Mouse (Mus musculus) kidney, postnatal 0 days (tissue): ENCODE results near the gene Abhd11. TPM values are rescaled to one million over a fixed set of nuclear protein-coding genes. Genes with fewer than 3 reads are reported as not detected.

Experiments
- ATAC-seq: fragments of 200-750 bp; cut with Nextera tagmentation; replicated peaks from 2 replicates; pipeline ENCODE4 v1.8.0; 2017; ENCODE audit warnings: low read depth, moderate number of reproducible peaks, moderate TSS enrichment, moderate library complexity; ENCODE audit not compliant: low FRiP score
- DNase-seq: peaks from one replicate; pipeline ENCODE4 v3.0.0-alpha.2; 2016; ENCODE audit warnings: low spot score
- H3K27ac ChIP-seq: fragments of 300-500 bp; sonication (generic); 2 replicates; pipeline ENCODE4 v1.5.1; 2014; ENCODE audit warnings: mild to moderate bottlenecking
- H3K27me3 ChIP-seq: fragments of 300-500 bp; sonication (generic); 2 replicates; pipeline ENCODE4 v1.6.1; 2014; ENCODE audit warnings: low read length, mixed read lengths; ENCODE audit not compliant: insufficient read depth
- H3K36me3 ChIP-seq: fragments of 300-500 bp; sonication (generic); 2 replicates; pipeline ENCODE4 v1.6.1; 2014; ENCODE audit warnings: low read length, mixed read lengths; ENCODE audit not compliant: insufficient read depth
- H3K4me1 ChIP-seq: fragments of 300-500 bp; sonication (generic); replicated peaks from 2 replicates; pipeline ENCODE4 v1.6.1; 2014; ENCODE audit warnings: antibody characterized with exemption, low read length, mixed read lengths; ENCODE audit not compliant: insufficient read depth
- H3K4me2 ChIP-seq: fragments of 300-500 bp; sonication (generic); 2 replicates; pipeline ENCODE4 v1.6.1; 2014; ENCODE audit warnings: mild to moderate bottlenecking, low read length, moderate library complexity, mixed read lengths
- H3K4me3 ChIP-seq: fragments of 300-500 bp; sonication (generic); replicated peaks from 2 replicates; pipeline ENCODE4 v1.5.1; 2014; ENCODE audit warnings: low read depth, low read length
- H3K9ac ChIP-seq: fragments of 300-500 bp; sonication (generic); 2 replicates; pipeline ENCODE4 v1.6.1; 2014; ENCODE audit warnings: low read depth, low read length
- H3K9me3 ChIP-seq: fragments of 300-500 bp; sonication (generic); replicated peaks from 2 replicates; pipeline ENCODE4 v1.6.1; 2016; ENCODE audit warnings: low read length, inconsistent platforms, mixed read lengths
- CTCF ChIP-seq: IDR thresholded peaks from 2 replicates; pipeline ENCODE4 v1.5.1; 2016; ENCODE audit warnings: antibody characterized with exemption, low read depth, mild to moderate bottlenecking, moderate library complexity
- WGBS: fragments of 180-500 bp; shearing (Covaris S2); extraction: QIAGEN DNeasy Blood & Tissue Kit; methylation state at CpG from one replicate; pipeline ENCODE4 v1.1.7; 2014; 5-methylcytosine and 5-hydroxymethylcytosine counted together
- polyA plus RNA-seq: library from polyadenylated mRNA; unstranded; fragments of >200 nt; fragmentation: Nextera tagmentation; extraction: Ambion mirVana; gene quantifications from 2 replicates; pipeline ENCODE4 v1.2.1, GENCODE M21; 2015

Abhd11 gene
- polyA plus RNA-seq, 1 experiment from 2014 or later = 93.7 TPM

GRCm38 (mm10) chr5:134965852-134966821 is 42.8 kb upstream of the Abhd11 start:
- 0 out of 2 replicates have a peak, but pooled peaks cover 3% of the 10 kb centered on the region for H3K4me1 ChIP-seq
- H3K27me3 ChIP-seq = no peaks in the 10 kb centered on the region
- peak overlapping the region; percentile 61 for H3K4me2 ChIP-seq
- H3K9ac ChIP-seq = peak overlapping the region; percentile 35; the same call in 1 of the 2 replicates
- H3K4me3 ChIP-seq = peak overlapping the region; percentile 18
- WGBS = 5% methylated on average over 33 of the region's 33 CpGs
- peak; percentile 41 for TF ChIP-seq CTCF
- DNase-seq (peak; percentile 76), ATAC-seq (peak; percentile 78)
- no peaks in the 10 kb centered on the region for H3K36me3 ChIP-seq
- no peaks in the 10 kb centered on the region for H3K9me3 ChIP-seq
- H3K27ac ChIP-seq = peak overlapping the region; percentile 60

DNA sequence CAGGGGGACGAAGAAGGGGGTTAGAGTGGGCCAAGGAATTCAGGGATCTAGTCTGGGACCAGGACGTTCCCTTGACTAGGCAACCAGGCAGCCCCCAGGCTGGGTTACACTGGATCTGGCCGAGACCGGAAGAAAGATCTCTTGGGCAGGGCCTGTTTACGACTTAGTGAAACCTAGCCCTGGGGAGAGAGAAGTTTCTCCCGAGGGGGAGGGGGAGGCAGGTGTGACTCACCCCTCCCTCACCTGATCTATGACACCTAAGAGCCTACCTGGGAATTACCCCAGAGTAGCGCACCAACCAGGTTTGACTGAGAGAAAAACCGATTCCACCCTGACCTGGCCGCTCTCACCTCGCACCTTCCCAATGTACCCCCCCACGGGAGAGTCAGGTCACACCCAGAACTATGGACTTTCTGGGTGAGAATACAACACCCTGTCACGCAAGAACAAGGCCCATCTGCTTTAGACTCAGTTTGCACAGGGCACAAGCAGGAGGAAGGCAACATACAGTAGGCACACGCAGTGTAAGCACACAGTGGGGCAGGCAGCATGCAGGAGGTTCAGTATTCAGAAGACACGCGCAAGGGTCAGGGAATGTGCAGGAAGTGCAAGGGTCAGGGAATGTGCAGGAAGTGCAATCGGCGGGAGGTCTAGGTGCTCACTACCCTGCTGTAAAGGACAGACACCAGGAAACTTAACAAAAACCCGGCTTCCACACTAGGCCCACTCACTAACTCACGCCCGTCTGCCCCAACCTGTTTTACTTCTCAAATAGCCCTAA is 41.6 kb upstream of the Abhd11 start:
- Histone ChIP-seq H3K4me1 (0 out of 2 replicates have a peak, but pooled peaks cover 3% of the 10 kb centered on the region), H3K4me2 (no peak overlapping the region), H3K4me3 (no peak overlapping the region), H3K36me3 (no peaks in the 10 kb centered on the region), H3K9ac (no peak overlapping the region), H3K27ac (peak overlapping the region; percentile 63), H3K9me3 (no peaks in the 10 kb centered on the region), H3K27me3 (no peaks in the 10 kb centered on the region)
- 52% methylated on average over 20 of the region's 20 CpGs for WGBS
- no peak for DNase-seq
- peak; percentile 9; the same call in 1 of the 2 replicates for ATAC-seq
- TF ChIP-seq CTCF = no peak

- no peak for TF ChIP-seq CTCF
- H3K4me3 ChIP-seq = no peak overlapping the region
- H3K27me3 ChIP-seq = no peaks in the 10 kb centered on the region
- H3K4me1 ChIP-seq = 0 out of 2 replicates have a peak, but pooled peaks cover 3% of the 10 kb centered on the region
- ATAC-seq (no peak), DNase-seq (no peak)
- WGBS = 49% methylated on average over 8 of the region's 8 CpGs
- no peak overlapping the region for H3K27ac ChIP-seq
- H3K9ac ChIP-seq = no peak overlapping the region
- H3K36me3 ChIP-seq = no peaks in the 10 kb centered on the region
- no peaks in the 10 kb centered on the region for H3K9me3 ChIP-seq
- no peak overlapping the region for H3K4me2 ChIP-seq
These were observed 38.3 kb upstream of the Abhd11 start for GRCm38 (mm10) chr5:134970671-134971070.

DNA sequence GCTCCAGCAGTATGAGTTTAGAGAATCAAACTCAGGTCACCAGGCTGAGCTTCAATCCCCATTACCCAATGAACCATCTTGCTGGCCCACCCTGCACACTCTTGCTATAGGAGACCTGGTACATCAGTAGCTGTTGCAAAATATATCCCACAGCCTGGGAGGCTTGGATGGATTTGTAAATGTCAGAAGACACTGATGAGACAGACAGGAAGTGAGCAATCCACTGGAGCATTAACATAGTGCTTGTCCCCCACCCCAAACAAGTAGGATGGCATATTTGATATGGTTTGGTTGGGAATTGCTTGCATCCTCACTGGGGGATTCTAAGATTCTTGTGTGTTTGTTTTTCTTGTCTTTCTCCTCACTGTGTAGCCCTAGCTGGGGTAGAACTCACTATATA is 35.9 kb upstream of the Abhd11 start:
- no peak for DNase-seq
- TF ChIP-seq CTCF = no peak
- no peak overlapping the region for H3K27ac ChIP-seq

DNA sequence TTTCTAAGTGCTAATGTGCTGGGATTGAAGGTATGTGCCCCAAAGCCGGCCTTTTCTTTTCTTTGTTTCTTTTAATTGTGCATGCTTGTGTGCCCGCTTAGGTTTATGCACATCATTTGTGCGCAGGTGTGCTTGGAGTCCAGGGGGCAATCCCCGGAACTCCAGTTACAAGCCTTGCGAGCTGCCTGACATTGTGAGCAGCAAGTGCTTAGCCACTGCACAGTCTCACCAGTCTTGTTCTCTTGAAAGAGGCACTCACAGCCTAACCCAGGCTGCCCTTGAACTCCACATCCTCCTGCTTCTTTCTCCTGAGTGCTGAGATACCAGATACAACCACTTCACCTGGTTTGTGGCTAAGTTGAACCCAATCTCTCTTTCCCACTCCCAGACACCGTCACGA is 35.4 kb upstream of the Abhd11 start:
- DNase-seq (no peak), ATAC-seq (no peak)
- no peak overlapping the region for H3K9ac ChIP-seq
- no peak for TF ChIP-seq CTCF
- H3K4me2 ChIP-seq = no peak overlapping the region
- H3K36me3 ChIP-seq = no peaks in the 10 kb centered on the region
- H3K27ac ChIP-seq = no peak overlapping the region
- no peaks in the 10 kb centered on the region for H3K4me1 ChIP-seq
- H3K4me3 ChIP-seq = no peak overlapping the region
- 87% methylated on average over 7 of the region's 7 CpGs for WGBS
- H3K9me3 ChIP-seq = no peaks in the 10 kb centered on the region
- H3K27me3 ChIP-seq = no peaks in the 10 kb centered on the region

More for the DNA sequence above, 35.9 kb upstream of the Abhd11 start:
- no peak overlapping the region for H3K4me3 ChIP-seq
- H3K9ac ChIP-seq = no peak overlapping the region
- no peaks in the 10 kb centered on the region for H3K27me3 ChIP-seq
- no peaks in the 10 kb centered on the region for H3K9me3 ChIP-seq
- no peak for ATAC-seq
- H3K4me2 ChIP-seq = no peak overlapping the region
- H3K36me3 ChIP-seq = no peaks in the 10 kb centered on the region
- H3K4me1 ChIP-seq = no peaks in the 10 kb centered on the region

DNA sequence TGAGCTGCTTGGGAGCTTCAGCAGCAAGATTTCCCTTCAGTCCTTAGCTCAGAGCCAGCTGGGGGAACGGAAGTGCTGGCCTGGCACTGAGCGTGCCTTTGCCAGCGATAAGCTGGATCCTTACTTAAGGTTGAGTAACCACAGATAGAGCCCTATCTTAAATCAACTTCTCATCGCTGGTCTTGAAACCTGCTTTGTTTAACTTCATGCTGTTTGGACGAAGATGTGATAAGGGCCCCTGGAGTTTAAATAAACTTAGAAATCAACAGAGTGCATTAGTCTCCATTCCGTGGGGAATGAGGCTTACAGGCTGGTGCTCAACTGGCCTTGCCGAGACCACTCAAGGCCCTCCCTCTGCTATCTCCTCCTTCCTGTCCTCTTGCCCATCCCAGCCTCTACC is 34.7 kb upstream of the Abhd11 start:
- TF ChIP-seq CTCF = no peak
- Histone ChIP-seq H3K9me3 (no peaks in the 10 kb centered on the region), H3K36me3 (no peaks in the 10 kb centered on the region), H3K27ac (no peak overlapping the region), H3K9ac (no peak overlapping the region), H3K4me2 (no peak overlapping the region), H3K4me1 (no peaks in the 10 kb centered on the region), H3K4me3 (no peak overlapping the region), H3K27me3 (no peaks in the 10 kb centered on the region)
- no peak for ATAC-seq
- WGBS = 57% methylated on average over 7 of the region's 7 CpGs
- DNase-seq = no peak
